7 mouse cellular contexts compared by ENCODE assay signal in genomic region chr4:109981871-109982680, GRCm38 (mm10). TPM values are rescaled to one million over a fixed set of nuclear protein-coding genes. Genes with fewer than 3 reads are reported as not detected.
DNase-seq lines count a peak whose midpoint lies in the region; ATAC-seq lines count a peak whose summit lies in the region.

No protein-coding gene starts in this region.

- DNase-seq in spleen, postnatal 4 days (ENCODE audit: low spot score in 2 of 2), result no peak
- DNase-seq in frontal cortex, postnatal 36 days (ENCODE audit: low spot score in 2 of 2), result no peak

- peak overlapping the region; percentile 59 for H3K9ac ChIP-seq in forebrain, embryonic 16.5 days (replicated peaks; ENCODE audit: low read depth, low read length)
- peak overlapping the region; percentile 50 for H3K9ac ChIP-seq in limb, embryonic 13.5 days
- H3K9ac ChIP-seq in stomach, embryonic 14.5 days (replicated peaks; ENCODE audit: low read depth, low read length), result no peak overlapping the region

- H3K27me3 ChIP-seq in megakaryocyte, embryonic 14.5 days (replicated peaks), result peaks cover 99% of the 10 kb centered on the region
- peaks cover 40% of the 10 kb centered on the region for H3K27me3 ChIP-seq in forebrain, embryonic 16.5 days (replicated peaks; ENCODE audit: control insufficient read depth, insufficient read depth, low read length)
- peaks cover 99% of the 10 kb centered on the region for H3K27me3 ChIP-seq in limb, embryonic 13.5 days
- H3K27me3 ChIP-seq in stomach, embryonic 14.5 days (ENCODE audit: control insufficient read depth, insufficient read depth, low read length), result peaks cover 89% of the 10 kb centered on the region

- H3K36me3 ChIP-seq in megakaryocyte, embryonic 14.5 days (replicated peaks; ENCODE audit: low read length), result no peaks in the 10 kb centered on the region
- no peaks in the 10 kb centered on the region for H3K36me3 ChIP-seq in forebrain, embryonic 16.5 days (ENCODE audit: control insufficient read depth, insufficient read depth)
- H3K36me3 ChIP-seq in limb, embryonic 13.5 days, result no peaks in the 10 kb centered on the region
- no peaks in the 10 kb centered on the region for H3K36me3 ChIP-seq in stomach, embryonic 14.5 days (ENCODE audit: control insufficient read depth, insufficient read depth, low read length)

- H3K4me2 ChIP-seq in forebrain, embryonic 16.5 days (ENCODE audit: low read length), result peak overlapping the region; percentile 63
- H3K4me2 ChIP-seq in limb, embryonic 13.5 days (replicated peaks), result peak overlapping the region; percentile 66
- peak overlapping the region; percentile 47 for H3K4me2 ChIP-seq in stomach, embryonic 14.5 days (replicated peaks; ENCODE audit: low read depth, low read length)

- 0 out of 2 replicates have a peak, but pooled peaks cover 11% of the 10 kb centered on the region for H3K9me3 ChIP-seq in megakaryocyte, embryonic 14.5 days
- H3K9me3 ChIP-seq in forebrain, embryonic 16.5 days (ENCODE audit: control insufficient read depth, low read length), result no peaks in the 10 kb centered on the region
- no peaks in the 10 kb centered on the region for H3K9me3 ChIP-seq in limb, embryonic 13.5 days
- H3K9me3 ChIP-seq in stomach, embryonic 14.5 days (ENCODE audit: control insufficient read depth, low read depth, low read length), result no peaks in the 10 kb centered on the region

- H3K27ac ChIP-seq in forebrain, embryonic 16.5 days (ENCODE audit: low read length), result peak overlapping the region; percentile 10; the same call in 1 of the 2 replicates
- H3K27ac ChIP-seq in limb, embryonic 13.5 days, result no peak overlapping the region
- H3K27ac ChIP-seq in stomach, embryonic 14.5 days (ENCODE audit: low read length), result no peak overlapping the region

- ATAC-seq in megakaryocyte, adult 5-6 weeks (ENCODE audit: poor library complexity, severe bottlenecking), result no peak
- ATAC-seq in forebrain, embryonic 16.5 days, result no peak
- ATAC-seq in limb, embryonic 13.5 days (ENCODE audit: low FRiP score, low read depth), result no peak
- ATAC-seq in stomach, embryonic 14.5 days (ENCODE audit: insufficient number of reproducible peaks, insufficient read depth, low FRiP score, low read depth), result no peak

- whole genome bisulfite sequencing in forebrain, embryonic 16.5 days, result under 1% methylated on average over 88 of the region's 99 CpGs
- WGBS in limb, embryonic 13.5 days, result under 1% methylated on average over 94 of the region's 99 CpGs
- 1% methylated on average over 77 of the region's 99 CpGs for WGBS in stomach, embryonic 14.5 days

- H3K4me1 ChIP-seq in megakaryocyte, embryonic 14.5 days, result peaks cover 69% of the 10 kb centered on the region
- H3K4me1 ChIP-seq in forebrain, embryonic 16.5 days (replicated peaks; ENCODE audit: control insufficient read depth, insufficient read depth, low read length), result peaks cover 52% of the 10 kb centered on the region
- H3K4me1 ChIP-seq in limb, embryonic 13.5 days, result peaks cover 49% of the 10 kb centered on the region
- H3K4me1 ChIP-seq in stomach, embryonic 14.5 days (ENCODE audit: control insufficient read depth, insufficient read depth, low read length), result peaks cover 9% of the 10 kb centered on the region

- peak overlapping the region; percentile 83 for H3K4me3 ChIP-seq in megakaryocyte, embryonic 14.5 days (replicated peaks)
- H3K4me3 ChIP-seq in forebrain, embryonic 16.5 days (replicated peaks; ENCODE audit: low read length), result peak overlapping the region; percentile 53
- peak overlapping the region; percentile 40 for H3K4me3 ChIP-seq in limb, embryonic 13.5 days
- H3K4me3 ChIP-seq in stomach, embryonic 14.5 days (ENCODE audit: low read depth, low read length), result peak overlapping the region; percentile 24

RNA-seq across cellular contexts. Expression of gene Dmrta2, which starts 4.2 kb away (rescaled TPM):
- 0.67 and 4.9 TPM in 2 replicates for polyA plus RNA-seq in megakaryocyte, embryonic 14.5 days (2012; ENCODE audit: insufficient read depth, low replicate concordance)
- 0.14 TPM in 1 of 2 replicates, not detected in the other for total RNA-seq in megakaryocyte, adult 5-6 weeks (2015)
- not detected in 2 replicates for total RNA-seq in megakaryocyte, adult 5-6 weeks (2017)
- polyA plus RNA-seq in forebrain, embryonic 16.5 days (2015; fragmentation: Nextera tagmentation; extraction: Ambion mirVana), result 2.3 and 2.4 TPM in 2 replicates
- polyA plus RNA-seq in limb, embryonic 13.5 days (2015; fragmentation: Nextera tagmentation; extraction: Ambion mirVana), result 0.08 TPM in 2 replicates
- polyA plus RNA-seq in stomach, embryonic 14.5 days (2014; fragmentation: Nextera tagmentation; extraction: Ambion mirVana), result 0.16 TPM in 1 of 2 replicates, not detected in the other

Comparison
In these comparisons a context has a peak if more than half of its experiments do, and no peak if none do; other contexts are left out.
1. H3K4me3 ChIP-seq: peak in every context shown above with its lines; median percentile 83 in megakaryocyte, embryonic 14.5 days; 53 in forebrain, embryonic 16.5 days; 40 in limb, embryonic 13.5 days; 24 in stomach, embryonic 14.5 days.